Mouse (Mus musculus) forebrain, embryonic 11.5 days (tissue): ENCODE measurements at regions not wholly inside any gene's neighbourhood (a gene's known extent, or its start where the extent isn't known, plus 50 kb on each side); places are given as distances from the start of the nearest gene placed in this dataset.
"Not testable (repeated sequence)": the region's sequence is repeated elsewhere in the genome, so short reads cannot be mapped to it uniquely, and the experiment has no call there.

ENCODE experiments used
- ATAC-seq: fragments of 200-750 bp; cut with Nextera tagmentation; replicated peaks from 2 replicates; pipeline ENCODE4 v1.8.0; 2017; ENCODE audit warnings: moderate TSS enrichment; ENCODE audit not compliant: low FRiP score
- DNase-seq: peaks from one replicate; pipeline ENCODE4 v3.0.0-alpha.2; 2017; ENCODE audit warnings: low spot score
- H3K27ac ChIP-seq: fragments of 300-500 bp; sonication (generic); 2 replicates; pipeline ENCODE4 v1.5.1; 2014; ENCODE audit warnings: low read depth, low read length
- H3K27me3 ChIP-seq: fragments of 300-500 bp; sonication (generic); 2 replicates; pipeline ENCODE4 v1.6.1; 2014; ENCODE audit warnings: mild to moderate bottlenecking, low read length, mixed read lengths; ENCODE audit not compliant: control insufficient read depth, insufficient read depth
- H3K36me3 ChIP-seq: fragments of 300-500 bp; sonication (generic); 2 replicates; pipeline ENCODE4 v1.6.1; 2014; ENCODE audit warnings: mild to moderate bottlenecking, low read length, moderate library complexity, mixed read lengths; ENCODE audit not compliant: control insufficient read depth, insufficient read depth
- H3K4me1 ChIP-seq: fragments of 300-500 bp; sonication (generic); replicated peaks from 2 replicates; pipeline ENCODE4 v1.6.1; 2014; ENCODE audit warnings: low read length, mixed read lengths; ENCODE audit not compliant: control insufficient read depth, insufficient read depth
- H3K4me2 ChIP-seq: fragments of 300-500 bp; sonication (generic); 2 replicates; pipeline ENCODE4 v1.6.1; 2014; ENCODE audit warnings: low read depth, mild to moderate bottlenecking, low read length, moderate library complexity, mixed read lengths; ENCODE audit not compliant: severe bottlenecking
- H3K4me3 ChIP-seq: fragments of 300-500 bp; sonication (generic); 2 replicates; pipeline ENCODE4 v1.5.1; 2014; ENCODE audit warnings: low read depth, low read length
- H3K9ac ChIP-seq: fragments of 300-500 bp; sonication (generic); 2 replicates; pipeline ENCODE4 v1.6.1; 2014; ENCODE audit warnings: low read length
- H3K9me3 ChIP-seq: fragments of 300-500 bp; sonication (generic); 2 replicates; pipeline ENCODE4 v1.6.1; 2016; ENCODE audit warnings: low read length, mixed read lengths; ENCODE audit not compliant: control insufficient read depth
- WGBS: fragments of 180-500 bp; shearing (Covaris S2); extraction: QIAGEN DNeasy Blood & Tissue Kit; methylation state at CpG from one replicate; pipeline ENCODE4 v1.1.7; 2014; 5-methylcytosine and 5-hydroxymethylcytosine counted together

DNA sequence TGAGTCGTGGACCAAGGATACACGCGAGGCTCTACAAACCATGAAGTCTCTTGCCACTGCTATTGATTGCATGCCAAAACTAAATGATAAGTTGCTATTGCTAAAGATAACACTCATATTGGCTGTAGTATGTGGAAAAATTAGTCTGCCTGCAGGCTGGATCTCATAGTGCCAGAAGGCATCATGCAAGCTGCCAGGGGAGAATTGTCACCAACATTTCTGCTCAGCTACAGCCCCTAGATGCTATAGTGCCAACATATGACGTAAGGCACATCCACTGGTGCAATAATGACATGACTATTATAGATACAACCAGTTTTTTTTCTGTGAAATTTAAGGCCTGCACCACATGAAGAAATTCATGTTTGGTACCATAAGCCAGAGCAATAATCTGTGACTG, 427.1 kb downstream of the Dad1 start:
- H3K4me3 ChIP-seq = no peak overlapping the region

DNA sequence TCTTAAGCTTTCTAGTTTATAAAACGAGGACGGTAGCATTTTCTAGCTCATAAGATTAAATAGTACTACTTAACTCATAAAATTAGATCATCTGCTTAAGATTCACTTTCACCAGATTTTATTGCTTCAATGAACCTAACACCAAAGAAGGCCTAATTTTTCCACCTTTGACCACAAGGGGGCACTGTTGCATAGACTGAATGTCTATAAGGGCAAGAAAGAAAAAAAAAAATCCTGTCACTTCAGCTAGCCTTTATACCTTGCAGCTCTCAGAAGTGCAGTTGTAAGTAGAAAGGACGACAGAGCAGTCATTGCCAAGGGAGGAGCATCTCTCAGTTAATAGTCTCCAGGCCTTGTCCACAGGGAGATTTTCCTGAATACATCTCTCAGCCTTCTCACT, 447.7 kb downstream of the Dad1 start:
- H3K27ac ChIP-seq = no peak overlapping the region
- no peaks in the 10 kb centered on the region for H3K27me3 ChIP-seq
- no peaks in the 10 kb centered on the region for H3K9me3 ChIP-seq
- H3K36me3 ChIP-seq = no peaks in the 10 kb centered on the region
- DNase-seq = peak; percentile 81
- no peak overlapping the region for H3K4me2 ChIP-seq
- WGBS = 9% methylated on average over 3 of the region's 3 CpGs
- H3K4me1 ChIP-seq = no peaks in the 10 kb centered on the region
- no peak for ATAC-seq
- no peak overlapping the region for H3K4me3 ChIP-seq
- H3K9ac ChIP-seq = no peak overlapping the region

More for the DNA sequence above, 427.1 kb downstream of the Dad1 start:
- Histone ChIP-seq H3K9ac (no peak overlapping the region), H3K4me2 (no peak overlapping the region), H3K36me3 (no peaks in the 10 kb centered on the region), H3K4me1 (no peaks in the 10 kb centered on the region), H3K27ac (no peak overlapping the region), H3K27me3 (no peaks in the 10 kb centered on the region), H3K9me3 (no peaks in the 10 kb centered on the region)
- DNase-seq (no peak), ATAC-seq (no peak)
- 92% methylated on average over 4 of the region's 4 CpGs for WGBS

- 29% methylated on average over 17 of the region's 17 CpGs for WGBS
- Histone ChIP-seq H3K27me3 (no peaks in the 10 kb centered on the region), H3K9ac (no peak overlapping the region), H3K27ac (no peak overlapping the region), H3K4me1 (no peaks in the 10 kb centered on the region), H3K9me3 (no peaks in the 10 kb centered on the region), H3K4me3 (no peak overlapping the region), H3K4me2 (peak overlapping the region; percentile 15; the same call in 1 of the 2 replicates), H3K36me3 (no peaks in the 10 kb centered on the region)
- ATAC-seq (peak; percentile 53), DNase-seq (peak; percentile 73)
Observed at GRCm38 (mm10) chr14:53803698-53804620, 449.9 kb downstream of the Dad1 start.

DNA sequence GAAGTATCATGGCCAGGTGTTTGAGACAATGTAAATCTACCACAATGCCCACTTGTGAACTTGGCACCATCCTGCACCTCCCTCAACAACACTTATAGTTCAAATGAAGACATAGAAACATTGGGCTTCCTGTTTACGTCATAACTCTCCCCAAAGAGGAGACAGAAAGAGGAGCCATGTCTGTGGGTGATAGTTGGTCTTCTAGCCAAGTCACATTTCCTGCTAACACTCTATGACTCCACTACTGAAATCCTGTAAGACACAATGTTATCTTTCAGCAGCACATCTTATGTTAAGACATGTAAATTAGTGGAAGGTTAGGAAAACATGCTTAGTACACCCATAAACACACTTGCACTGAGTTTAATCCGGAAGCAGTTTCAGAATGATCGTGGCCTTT, 451.4 kb downstream of the Dad1 start:
- Histone ChIP-seq H3K27me3 (no peaks in the 10 kb centered on the region), H3K9me3 (no peaks in the 10 kb centered on the region), H3K27ac (no peak overlapping the region), H3K9ac (no peak overlapping the region), H3K4me2 (no peak overlapping the region), H3K4me3 (no peak overlapping the region), H3K36me3 (no peaks in the 10 kb centered on the region), H3K4me1 (no peaks in the 10 kb centered on the region)
- no peak for ATAC-seq
- no peak for DNase-seq
- WGBS = 90% methylated on average over 3 of the region's 3 CpGs

DNA sequence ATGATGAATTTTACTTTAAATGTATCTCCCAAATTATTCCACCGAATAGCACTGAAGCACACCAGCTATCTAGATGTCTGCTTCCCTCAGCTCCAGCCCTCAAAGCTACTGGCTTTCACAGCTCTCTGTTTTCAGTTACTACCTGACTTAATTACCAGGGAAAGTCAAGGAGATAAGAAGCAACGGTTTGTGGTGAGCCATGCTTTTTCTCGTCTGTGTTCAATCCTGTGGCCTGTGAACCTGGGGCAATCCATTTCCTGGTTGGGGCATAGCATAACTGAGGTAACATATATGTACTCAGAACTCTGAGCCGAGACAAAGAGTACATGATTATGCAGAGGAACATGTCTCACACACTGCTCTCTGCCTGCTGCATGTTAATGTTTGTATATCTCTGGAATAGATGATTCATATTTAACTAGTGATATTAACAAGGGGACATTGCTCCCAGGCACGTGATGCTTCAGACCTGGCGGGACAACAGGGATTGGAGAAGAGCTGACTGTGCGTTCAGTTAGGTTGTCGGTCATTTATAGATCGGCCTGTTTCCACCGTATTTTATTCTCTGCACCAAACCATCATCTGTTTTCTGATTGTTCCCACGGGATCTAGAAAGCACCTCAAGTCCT, 453.3 kb downstream of the Dad1 start:
- Histone ChIP-seq H3K36me3 (no peaks in the 10 kb centered on the region), H3K4me2 (no peak overlapping the region), H3K27ac (no peak overlapping the region), H3K9me3 (no peaks in the 10 kb centered on the region), H3K4me1 (no peaks in the 10 kb centered on the region), H3K27me3 (no peaks in the 10 kb centered on the region), H3K9ac (no peak overlapping the region), H3K4me3 (no peak overlapping the region)
- DNase-seq (no peak), ATAC-seq (no peak)
- WGBS = 87% methylated on average over 11 of the region's 11 CpGs

DNA sequence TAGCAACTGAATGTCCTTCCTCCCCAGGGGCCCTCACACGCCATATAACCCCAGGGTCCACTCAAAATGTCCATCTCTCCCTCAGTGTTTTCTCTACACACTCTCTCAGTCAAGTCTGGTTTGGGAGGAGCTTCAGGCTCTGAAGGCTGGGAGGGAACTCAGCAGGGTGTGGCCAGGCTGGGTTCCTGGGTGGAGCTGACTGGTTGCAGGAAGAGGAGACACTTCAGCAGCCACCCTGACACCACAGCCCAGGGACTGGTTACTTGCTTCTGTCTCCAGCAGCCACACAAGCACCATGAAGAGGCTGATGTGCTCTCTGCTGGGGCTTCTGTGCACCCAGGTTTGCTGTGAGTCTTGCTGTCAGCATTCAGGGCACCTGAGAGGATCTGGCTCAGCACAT, 458.7 kb downstream of the Dad1 start:
- not testable (repeated sequence) for H3K36me3 ChIP-seq

GRCm38 (mm10) chr14:53794527-53794926, 459.4 kb downstream of the Dad1 start:
- H3K27me3 ChIP-seq = no peaks in the 10 kb centered on the region
- no peak for DNase-seq
- H3K9ac ChIP-seq = no peak overlapping the region
- no peaks in the 10 kb centered on the region for H3K9me3 ChIP-seq
- H3K4me3 ChIP-seq = no peak overlapping the region
- ATAC-seq = no peak
- H3K36me3 ChIP-seq = no peaks in the 10 kb centered on the region
- H3K27ac ChIP-seq = no peak overlapping the region
- WGBS = 92% methylated on average over 5 of the region's 5 CpGs
- no peaks in the 10 kb centered on the region for H3K4me1 ChIP-seq
- H3K4me2 ChIP-seq = no peak overlapping the region

More for the DNA sequence above, 458.7 kb downstream of the Dad1 start:
- not testable (repeated sequence) for H3K9me3 ChIP-seq, DNase-seq, H3K27me3 ChIP-seq, H3K4me2 ChIP-seq, H3K4me1 ChIP-seq, H3K9ac ChIP-seq, H3K27ac ChIP-seq, H3K4me3 ChIP-seq, ATAC-seq
- WGBS = 64% methylated on average over 1 of the region's 1 CpGs

DNA sequence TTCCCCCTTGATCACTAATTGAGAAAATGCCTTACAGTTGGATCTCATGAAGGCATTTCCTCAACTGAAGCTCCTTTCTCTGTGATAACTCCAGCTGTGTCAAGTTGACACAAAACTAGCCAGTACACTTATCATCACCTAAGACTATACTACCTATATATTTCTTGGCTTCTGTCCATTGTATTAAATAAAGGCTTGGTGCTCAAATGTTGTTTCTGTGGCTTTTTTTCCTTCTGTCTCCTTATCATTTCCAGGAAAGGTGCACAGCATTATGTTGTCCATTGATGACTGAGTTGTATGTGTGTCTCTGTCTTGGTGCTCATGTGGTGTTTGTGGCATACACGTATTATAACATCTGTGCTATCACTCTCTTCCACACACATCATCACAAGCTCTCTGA, 461.5 kb downstream of the Dad1 start:
- not testable (repeated sequence) for H3K4me1 ChIP-seq, H3K4me3 ChIP-seq, H3K27me3 ChIP-seq, H3K9me3 ChIP-seq, H3K4me2 ChIP-seq, H3K36me3 ChIP-seq, DNase-seq, H3K9ac ChIP-seq, ATAC-seq, H3K27ac ChIP-seq
- 92% methylated on average over 1 of the region's 1 CpGs for WGBS
